Mouse (Mus musculus): ENCODE results near the gene Ccdc146.
"Not testable (repeated sequence)": the region's sequence is repeated elsewhere in the genome, so short reads cannot be mapped to it uniquely, and the experiment has no call there.

The Ccdc146 gene

DNA sequence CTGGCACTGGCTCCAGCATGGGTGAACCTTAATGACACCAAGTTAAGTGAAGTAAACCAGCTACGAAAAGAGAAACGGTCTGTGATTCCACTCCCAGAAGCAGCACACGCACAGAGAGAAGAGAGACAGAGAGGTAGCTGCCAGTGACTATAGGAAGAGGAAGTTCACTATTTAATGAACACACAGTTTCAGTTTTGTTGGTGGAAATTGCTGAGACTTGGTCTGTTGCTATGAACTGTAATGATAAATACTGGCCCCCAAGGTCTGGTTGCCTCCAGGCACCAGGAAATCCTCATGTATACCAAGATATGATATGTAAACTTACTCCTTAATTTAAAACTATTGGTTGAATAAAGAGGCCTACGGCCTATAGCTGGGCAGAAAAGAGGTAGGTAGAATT lies 38.0 kb downstream of the Ccdc146 start:
- DNase-seq = no peak

DNA sequence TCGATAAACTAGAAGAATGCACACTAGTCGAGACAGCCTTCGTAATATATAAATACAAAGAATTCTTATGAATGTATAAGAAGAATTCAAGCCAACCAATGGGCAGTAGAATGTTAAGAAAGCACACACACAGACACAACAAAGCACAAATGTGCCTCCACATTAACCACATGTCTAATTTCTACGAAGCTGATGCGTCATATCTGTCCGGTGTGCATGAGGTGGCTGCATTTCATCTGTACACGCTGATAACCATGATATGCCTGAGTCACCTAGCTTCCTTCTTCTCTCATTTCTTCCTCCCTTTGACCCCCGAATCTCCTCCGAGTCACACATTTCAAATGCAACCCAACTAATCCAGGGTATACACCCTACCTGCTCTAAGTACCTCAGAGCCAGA lies 39.5 kb downstream of the Ccdc146 start:
- no peak for DNase-seq

DNA sequence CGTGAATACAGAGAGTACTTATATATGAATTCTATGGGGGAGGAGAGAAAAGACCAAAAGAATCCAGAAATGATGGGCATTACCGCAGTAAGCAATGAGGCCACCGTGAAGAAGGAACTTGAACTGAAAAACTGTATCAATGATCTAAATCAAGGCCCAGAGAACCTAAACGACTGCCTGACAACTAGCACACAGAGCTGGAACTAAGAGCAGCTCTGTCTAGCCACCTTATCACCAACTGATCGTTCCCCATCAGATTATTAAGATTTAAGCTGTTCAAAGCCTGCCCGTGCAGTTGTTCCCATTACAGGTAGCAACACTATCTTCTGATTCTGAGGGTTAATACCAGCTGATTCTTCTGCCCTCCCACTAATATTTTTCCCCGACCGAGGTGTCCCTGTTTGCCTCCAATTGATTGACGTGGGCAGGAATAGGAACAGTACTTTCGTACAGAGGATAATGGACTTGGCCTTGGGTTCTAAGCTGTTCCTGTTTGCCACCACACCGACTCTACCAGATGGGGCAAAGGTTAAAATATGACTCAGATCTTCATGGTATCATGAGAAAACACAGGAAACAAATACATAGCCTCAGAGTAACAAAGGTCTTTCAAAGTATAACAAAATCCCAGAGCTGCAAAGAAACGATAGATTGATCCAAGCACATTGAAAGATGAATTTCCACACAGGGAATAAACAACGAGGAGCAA lies 40.1 kb downstream of the Ccdc146 start:
- DNase-seq = no peak

DNA sequence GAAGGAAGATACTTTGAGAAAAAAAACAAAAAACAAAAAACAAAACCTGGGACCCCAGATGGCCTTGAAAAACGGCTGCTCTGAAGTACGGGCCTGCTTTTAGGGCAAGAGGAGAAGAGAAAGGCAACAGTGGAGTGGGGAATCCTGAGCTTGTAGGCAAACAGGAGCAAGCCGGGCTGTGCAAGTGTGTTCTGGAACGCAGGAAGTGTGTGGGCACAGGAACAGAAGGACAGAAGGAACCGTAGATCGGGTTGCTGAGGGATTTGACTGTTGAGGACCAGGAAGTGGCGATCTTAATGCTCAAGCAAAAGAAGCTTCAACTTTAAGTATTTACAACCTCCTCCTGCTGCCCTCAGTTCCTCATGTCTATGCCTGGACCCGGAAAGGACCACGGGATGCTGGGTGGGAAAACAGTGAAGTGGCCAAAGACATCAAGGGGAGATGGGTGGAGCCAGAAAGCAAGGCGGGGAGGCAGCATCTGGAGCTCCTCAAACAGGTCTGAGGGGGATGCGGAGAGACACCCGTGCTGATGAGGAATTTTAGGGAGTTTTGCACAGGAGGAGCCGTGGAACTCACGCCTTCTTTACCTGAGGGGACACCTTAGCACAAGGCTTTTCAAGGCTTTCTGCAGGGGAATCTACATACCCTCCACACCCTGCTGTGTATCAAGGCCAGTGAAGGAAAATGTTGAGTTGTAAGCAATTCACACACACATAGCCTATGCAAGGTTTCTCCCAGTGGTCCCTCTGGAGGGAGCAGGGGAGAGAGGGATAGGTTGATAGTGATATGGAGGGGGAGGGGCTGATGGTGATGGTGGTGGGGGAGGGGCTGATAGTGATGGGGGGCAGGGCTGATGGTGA lies 40.9 kb downstream of the Ccdc146 start:
- no peak for DNase-seq

DNA sequence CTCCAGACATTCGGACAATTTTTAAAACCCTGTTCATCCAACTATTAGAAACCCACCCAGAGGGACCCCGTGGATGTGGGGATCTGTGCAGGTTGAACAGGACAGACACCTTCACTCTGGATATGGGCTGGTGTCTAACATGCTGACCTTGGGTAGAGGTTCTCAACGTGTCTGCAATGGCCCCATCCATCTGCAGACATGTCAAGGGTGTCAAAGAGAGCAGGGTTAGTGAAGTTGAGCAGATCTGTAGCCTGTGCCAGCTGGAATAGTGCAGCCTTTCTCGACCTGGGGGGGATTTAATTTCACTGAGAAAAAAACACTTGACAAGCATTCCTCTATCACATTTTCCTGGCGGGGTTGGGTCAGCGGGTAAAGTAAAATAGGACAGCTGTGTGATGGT lies 41.8 kb downstream of the Ccdc146 start:
- no peak for DNase-seq

DNA sequence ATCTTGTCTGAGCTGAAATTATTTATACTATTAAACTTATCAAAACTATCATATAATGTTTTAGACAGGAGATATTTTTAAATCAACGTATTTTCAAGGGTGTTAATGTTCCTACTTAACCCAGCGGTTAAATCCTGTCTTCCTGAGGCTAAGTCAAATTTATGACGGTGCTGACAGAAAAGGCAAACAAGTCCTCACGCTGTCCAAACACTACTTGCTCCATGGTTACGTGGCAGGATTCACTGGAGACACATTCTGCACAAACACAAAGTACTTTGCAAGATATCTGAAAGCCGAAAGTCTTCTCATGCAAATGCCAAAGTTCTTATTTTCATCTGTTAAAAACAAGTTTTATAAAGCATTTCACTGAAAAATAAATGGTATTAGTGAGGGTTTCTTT lies 42.5 kb downstream of the Ccdc146 start:
- no peak for DNase-seq

DNA sequence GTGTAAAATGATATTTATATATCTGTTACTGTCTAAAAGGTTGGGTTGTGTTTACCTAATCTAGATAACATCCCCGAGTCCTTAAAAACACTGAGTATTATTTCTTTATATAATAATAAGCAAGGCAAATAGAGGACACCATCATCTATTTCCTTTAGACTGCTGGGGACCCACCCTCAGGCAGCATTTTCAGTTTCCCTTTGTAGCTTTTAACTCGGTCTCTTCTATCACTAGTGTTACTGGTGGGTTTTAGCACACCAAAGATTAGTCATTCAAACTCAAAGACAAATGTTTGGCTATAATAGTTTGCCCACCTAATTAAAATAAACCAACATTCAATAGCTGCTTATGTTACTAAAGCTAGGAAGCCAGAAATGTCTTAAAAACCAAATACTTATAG lies 46.1 kb downstream of the Ccdc146 start:
- DNase-seq = no peak

DNA sequence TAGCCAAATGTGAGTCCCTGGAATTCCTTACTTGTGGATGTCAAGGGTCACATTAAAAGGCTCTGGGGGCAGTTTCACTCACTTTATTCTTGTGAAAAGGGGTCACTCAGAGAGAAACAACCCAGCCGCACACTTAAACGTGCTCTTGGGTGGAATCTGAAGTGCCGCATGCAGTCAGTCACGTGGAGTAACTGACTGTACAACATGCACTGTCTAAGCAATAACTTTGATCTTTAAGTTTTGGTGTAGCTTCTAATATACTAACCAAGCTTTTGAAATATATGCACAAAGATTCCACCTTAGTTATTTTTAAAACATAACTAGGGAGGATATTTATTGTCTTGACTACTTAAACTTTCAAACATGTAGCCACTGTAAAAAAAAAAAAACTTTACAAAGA lies 47.5 kb downstream of the Ccdc146 start:
- no peak for DNase-seq

DNA sequence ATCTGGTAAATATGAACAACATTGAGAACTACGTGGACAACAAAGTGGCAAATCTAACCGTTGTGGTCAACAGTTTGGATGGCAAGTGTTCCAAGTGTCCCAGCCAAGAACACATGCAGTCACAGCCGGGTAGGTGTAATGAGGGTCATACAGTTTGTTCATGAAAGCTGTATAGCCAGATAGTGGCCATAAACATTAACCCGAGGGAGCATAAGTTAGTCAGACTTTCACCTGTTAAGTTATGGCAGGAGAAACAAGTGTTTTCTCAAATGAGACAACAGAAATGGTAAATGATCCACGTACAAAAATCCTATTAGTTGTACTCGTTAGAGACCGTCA lies 51.3 kb downstream of the Ccdc146 start:
- no peak for DNase-seq

DNA sequence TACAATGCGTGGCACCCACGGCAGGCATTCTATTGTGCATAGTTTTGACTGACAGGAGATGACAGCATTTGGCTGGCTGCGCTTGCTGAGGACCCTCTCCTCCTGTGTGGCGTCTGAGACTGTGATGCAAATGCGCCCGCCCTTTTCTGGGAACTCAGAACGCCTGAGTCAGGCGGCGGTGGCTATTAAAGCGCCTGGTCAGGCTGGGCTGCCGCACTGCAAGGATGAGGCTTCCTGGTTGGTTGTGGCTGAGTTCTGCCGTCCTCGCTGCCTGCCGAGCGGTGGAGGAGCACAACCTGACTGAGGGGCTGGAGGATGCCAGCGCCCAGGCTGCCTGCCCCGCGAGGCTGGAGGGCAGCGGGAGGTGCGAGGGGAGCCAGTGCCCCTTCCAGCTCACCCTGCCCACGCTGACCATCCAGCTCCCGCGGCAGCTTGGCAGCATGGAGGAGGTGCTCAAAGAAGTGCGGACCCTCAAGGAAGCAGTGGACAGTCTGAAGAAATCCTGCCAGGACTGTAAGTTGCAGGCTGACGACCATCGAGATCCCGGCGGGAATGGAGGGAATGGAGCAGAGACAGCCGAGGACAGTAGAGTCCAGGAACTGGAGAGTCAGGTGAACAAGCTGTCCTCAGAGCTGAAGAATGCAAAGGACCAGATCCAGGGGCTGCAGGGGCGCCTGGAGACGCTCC lies 51.8 kb downstream of the Ccdc146 start, which contains the start of gene Fgl2:
TSS of gene Fgl2 (plus strand) at position 150 of the 687 bp plus-strand sequence.
- peak; percentile 45 for DNase-seq

DNA sequence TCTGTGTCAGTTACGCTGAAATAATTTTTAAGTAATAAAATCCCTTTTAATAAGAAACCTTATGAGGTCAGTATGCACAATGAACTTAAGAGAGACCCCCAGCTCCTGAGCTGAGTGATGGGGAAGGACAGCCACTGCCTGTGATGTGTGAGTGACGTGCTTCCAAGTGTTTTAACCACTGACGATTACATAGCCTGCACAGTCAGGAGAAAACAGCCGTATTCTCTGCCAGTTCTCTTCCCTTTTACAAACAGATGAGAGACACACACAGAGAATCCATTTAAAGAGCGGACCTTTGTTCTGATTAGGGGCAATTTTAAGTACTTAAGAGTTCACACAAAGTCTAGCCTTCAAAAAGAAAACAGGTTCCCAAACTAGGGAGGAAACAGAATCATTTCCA lies 52.6 kb downstream of the Ccdc146 start:
- no peak for DNase-seq

DNA sequence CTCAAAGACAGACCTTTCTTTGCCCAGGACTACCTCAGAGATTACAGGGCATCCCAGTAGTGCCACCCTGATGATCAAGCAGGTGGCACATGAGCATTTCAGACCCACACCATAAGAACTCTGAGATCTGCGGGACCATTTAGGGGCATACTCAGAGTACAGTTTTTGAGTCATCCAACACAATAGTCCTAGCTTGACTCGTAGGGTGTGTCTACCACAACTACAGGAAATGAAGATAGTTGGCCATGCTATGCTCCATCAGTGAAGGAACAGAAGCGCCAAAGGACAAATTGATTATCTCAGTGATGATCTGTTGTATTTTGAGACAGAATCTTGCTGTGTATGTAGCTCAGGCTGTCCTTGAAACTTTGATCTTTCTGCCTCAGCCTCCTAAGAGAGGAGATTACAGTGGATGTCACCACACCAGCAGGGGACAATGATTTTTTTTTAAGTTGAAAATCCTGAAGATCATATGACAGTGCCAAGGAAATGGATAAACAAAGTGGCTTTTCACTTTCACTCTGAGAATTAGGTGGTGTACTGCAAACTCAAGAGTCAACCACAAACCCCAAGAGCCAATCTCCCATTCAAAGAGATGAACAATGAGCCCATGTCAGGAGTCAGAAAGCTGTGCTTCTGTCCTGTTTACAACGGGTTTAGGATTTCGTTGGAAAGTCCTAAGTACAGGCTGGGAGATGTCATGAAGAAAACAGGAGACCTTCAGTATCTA lies 54.1 kb downstream of the Ccdc146 start:
- DNase-seq = no peak

DNA sequence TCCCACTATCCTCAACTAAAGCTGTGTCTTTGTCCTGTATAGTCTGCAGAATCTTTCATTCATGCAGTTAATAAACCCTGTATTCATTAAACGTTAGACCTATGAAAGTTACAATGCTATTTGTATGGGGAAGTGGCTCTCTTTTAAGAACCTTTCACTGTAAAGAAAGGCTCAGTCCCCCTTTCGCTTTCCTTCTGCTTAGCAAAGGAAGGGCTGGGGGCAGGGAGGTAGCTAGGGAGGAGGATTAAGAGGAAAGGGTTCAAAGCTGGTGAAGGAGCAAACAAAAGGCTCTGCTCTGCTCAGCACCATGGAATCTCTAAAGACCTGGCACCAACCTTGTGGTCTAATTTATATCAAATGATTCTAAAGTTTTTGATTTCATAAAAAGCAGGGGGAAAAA lies 57.0 kb downstream of the Ccdc146 start:
- no peak for DNase-seq

DNA sequence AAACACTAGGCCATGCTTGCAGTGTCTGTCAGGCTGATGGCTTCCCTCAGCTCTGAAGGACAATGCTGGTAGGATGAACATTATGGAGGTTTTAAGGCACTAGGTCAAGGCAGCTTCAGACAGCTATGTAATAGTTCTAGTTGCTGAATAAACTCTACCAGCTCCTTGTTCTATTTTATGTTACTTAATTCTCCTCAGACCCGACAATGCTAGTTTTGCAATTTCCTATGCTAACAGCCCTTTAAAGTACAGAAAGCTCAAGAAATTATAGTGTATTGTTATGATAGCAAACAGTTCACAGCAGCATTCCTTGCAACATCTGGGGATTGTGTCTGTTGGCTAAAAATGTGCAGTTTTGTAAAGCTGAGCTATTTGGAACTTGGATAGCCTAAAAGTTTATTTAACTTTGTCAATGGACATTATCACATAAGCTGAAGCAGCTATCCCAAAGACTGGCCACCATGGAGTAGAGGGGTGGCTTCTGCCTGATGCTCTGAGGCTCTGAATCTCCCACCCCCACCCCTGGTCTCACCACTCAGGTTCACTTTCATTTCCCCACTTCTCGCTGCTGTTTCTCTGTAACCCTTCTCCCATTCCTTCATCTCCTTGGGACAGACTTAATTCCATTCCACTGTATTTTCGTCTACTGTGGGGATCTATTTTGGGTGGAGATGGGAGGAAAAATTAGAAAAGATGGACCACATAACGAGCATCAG lies 58.0 kb downstream of the Ccdc146 start:
- DNase-seq = no peak

DNA sequence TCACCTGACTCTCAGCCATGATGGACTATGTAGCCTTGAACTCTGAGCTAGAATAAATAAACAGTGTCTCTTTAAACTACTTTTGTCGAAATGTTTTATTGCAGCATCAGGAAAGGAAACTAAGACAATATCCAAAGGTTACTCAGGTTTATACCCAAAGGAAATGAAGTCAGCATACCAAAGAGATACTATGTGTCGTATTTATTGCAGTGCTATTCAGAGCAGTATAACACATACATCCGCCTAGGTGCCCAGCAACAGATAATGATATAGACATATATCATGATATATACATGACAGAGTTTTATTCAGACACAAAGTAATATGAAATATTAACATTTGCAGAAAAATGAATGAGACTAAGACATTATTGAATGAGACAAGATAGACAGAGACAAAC lies 61.1 kb downstream of the Ccdc146 start:
- no peak for DNase-seq

DNA sequence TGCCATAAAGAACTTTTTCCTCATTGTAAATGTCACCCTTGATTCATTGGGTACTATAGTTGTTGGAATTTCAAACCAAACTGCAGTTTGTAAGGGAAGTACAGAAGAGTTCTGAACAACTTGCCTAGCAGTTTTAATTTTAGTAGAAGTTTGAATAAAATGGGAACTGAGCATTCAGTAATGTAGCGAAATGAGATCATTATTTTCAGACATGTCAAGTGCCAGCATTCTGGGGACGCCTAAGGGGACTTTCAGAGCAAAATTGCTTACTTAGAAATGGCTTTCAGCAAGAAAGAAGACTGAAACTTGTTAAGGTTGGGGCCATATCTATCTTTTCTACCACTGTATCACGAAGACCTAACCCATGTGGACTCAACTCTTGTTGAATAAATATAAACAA lies 65.8 kb downstream of the Ccdc146 start:
- no peak for DNase-seq

DNA sequence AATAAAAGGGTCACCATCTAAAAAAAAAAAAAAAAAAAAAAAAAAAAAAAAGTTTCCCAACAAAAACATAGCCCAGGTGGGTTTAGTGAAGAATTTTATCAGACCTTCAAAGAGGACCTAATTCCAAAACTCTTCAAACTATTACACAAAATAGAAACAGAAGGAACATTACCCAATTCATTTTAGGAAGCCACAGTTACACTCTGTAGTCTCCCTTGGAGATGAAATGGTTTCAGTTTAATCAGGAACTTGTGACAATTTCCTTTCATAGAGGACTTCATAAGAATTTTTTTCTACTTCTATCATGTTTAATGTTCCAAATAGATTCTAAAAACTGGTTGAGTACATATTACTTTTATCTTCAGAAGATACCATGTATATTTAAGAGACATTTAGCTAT lies 72.8 kb downstream of the Ccdc146 start:
- DNase-seq = no peak

DNA sequence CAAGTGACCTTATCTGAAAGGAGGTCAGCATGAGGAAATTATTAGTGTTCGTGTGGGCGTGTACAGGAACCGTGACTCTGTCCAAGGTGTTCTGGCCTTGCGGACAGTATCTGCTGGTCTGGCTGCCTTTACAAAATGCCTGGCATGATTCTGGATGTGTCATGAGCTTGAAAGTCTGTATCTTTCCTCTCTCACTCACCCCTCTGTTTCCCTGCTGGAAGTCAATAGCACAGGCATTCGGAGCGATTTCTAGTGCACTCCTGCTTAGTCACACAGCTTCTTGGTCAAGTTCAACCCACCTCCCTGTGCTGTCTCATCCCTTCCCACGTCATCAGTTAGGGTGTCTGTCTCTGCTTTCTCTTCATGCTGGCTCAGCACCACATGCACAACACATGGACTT lies 76.1 kb downstream of the Ccdc146 start:
- DNase-seq = no peak

DNA sequence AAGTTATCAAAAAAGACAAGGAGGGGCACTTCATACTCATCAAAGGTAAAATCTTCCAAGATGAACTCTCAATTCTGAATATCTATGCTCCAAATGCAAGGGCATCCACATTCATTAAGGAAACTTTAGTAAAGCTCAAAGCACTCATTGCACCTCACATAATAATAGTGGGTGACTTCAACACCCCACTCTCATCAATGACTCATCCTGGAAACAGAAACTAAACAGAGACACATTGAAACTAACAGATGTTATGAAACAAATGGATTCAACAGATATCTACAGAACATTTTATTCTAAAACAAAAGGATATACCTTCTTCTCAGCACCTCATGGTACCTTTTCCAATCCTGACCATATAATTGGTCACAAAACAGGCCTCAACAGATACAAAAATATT lies 82.2 kb downstream of the Ccdc146 start:
- not testable (repeated sequence) for DNase-seq

DNA sequence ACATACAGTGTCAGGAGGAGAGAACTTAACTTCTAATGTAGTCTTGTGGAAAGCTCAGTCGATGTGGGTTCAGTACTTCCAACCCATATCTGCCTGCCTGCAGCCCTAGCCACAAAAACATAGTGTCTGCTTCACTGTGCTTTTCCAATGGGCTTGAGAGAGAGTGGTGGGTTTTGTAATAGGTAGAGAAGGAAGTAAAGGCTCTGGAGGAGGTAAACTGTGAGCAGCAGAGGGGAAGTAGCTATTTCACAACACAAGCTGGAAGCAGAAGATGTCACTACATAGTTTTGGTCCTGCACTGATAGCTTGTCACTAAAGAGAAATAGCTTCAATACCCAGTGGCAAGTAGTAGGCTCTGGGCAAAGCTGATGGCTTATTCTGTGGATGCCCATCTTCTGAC lies 92.4 kb downstream of the Ccdc146 start:
- no peak for DNase-seq

DNA sequence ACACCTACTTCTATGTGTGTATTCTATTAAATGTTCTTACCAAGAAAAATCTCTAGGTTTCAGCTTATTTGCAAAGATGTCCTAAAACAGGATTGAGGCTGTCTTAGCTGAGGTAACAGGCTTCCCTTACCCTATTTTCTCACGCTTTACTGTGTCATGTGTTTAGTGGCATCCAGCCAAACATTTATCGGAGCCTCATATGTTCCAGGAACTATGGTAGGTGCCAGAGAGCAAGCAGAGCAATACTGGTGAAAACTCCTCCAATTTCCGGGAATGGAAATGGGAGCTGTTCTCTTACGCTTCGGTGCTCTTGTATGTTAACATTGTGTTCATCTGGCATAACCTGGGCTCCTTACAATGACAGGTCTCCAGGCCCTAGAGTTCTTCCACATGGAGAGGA lies 92.8 kb downstream of the Ccdc146 start:
- no peak for DNase-seq
